Mouse (Mus musculus): Measurements from ENCODE around the gene Vav3. TPM values are rescaled to one million over a fixed set of nuclear protein-coding genes. Genes with fewer than 3 reads are reported as not detected.
A peak's percentile ranks its signal among the peaks of the same experiment; 100 is the strongest.

The Vav3 gene
- polyA plus RNA-seq, 1 experiment from 2014 or later: 18.9 TPM

- no peak overlapping the region for H3K4me2 ChIP-seq (ENCODE audit: low read depth, low read length)
- no peak overlapping the region for H3K27ac ChIP-seq (ENCODE audit: low read length)
- no peaks in the 10 kb centered on the region for H3K36me3 ChIP-seq (ENCODE audit: control insufficient read depth, insufficient read depth, low read length)
- no peak overlapping the region for H3K4me3 ChIP-seq (ENCODE audit: low read length)
- WGBS: 66% methylated on average over 2 of the region's 2 CpGs
- ATAC-seq: no peak
- no peaks in the 10 kb centered on the region for H3K27me3 ChIP-seq (replicated peaks; ENCODE audit: control insufficient read depth, insufficient read depth, low read length)
- no peaks in the 10 kb centered on the region for H3K9me3 ChIP-seq (ENCODE audit: control insufficient read depth, low read length)
- H3K4me1 ChIP-seq (ENCODE audit: control insufficient read depth, insufficient read depth, low read length): no peaks in the 10 kb centered on the region
- H3K9ac ChIP-seq (ENCODE audit: low read depth, low read length): no peak overlapping the region
These were observed 111.5 kb downstream of the Vav3 start for GRCm38 (mm10) chr3:109451966-109452365.

- Histone ChIP-seq H3K4me2 (ENCODE audit: low read depth, low read length) (no peak overlapping the region), H3K9me3 (ENCODE audit: control insufficient read depth, low read length) (no peaks in the 10 kb centered on the region), H3K36me3 (ENCODE audit: control insufficient read depth, insufficient read depth, low read length) (no peaks in the 10 kb centered on the region), H3K27ac (ENCODE audit: low read length) (no peak overlapping the region), H3K27me3 (replicated peaks; ENCODE audit: control insufficient read depth, insufficient read depth, low read length) (no peaks in the 10 kb centered on the region), H3K4me3 (ENCODE audit: low read length) (no peak overlapping the region), H3K9ac (ENCODE audit: low read depth, low read length) (no peak overlapping the region), H3K4me1 (ENCODE audit: control insufficient read depth, insufficient read depth, low read length) (no peaks in the 10 kb centered on the region)
- ATAC-seq: no peak
- WGBS: 26% methylated on average over 1 of the region's 1 CpGs
These were observed 114.2 kb downstream of the Vav3 start for GRCm38 (mm10) chr3:109454633-109455032.

DNA sequence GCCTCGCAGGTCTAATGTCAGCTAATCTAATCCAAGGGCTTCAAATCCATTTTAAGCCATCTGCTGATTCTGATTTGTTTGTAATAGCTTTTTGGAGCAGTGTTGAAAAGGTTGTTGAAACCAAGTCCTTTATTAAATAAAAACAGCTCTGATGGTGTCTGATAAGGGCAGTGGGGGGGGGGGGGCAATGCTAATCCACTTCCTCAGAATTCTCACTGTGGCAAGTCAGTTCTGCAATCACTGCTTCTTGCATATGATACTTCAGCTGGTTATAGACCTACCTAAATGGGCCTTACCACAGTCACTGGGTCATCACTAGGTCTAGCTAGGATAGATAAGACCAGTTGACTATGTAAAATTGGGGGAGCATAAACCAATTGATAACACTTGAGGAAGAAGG, 115.9 kb downstream of the Vav3 start:
- WGBS: 90% methylated on average over 1 of the region's 1 CpGs
- Histone ChIP-seq H3K27me3 (replicated peaks; ENCODE audit: control insufficient read depth, insufficient read depth, low read length) (no peaks in the 10 kb centered on the region), H3K36me3 (ENCODE audit: control insufficient read depth, insufficient read depth, low read length) (no peaks in the 10 kb centered on the region), H3K9ac (ENCODE audit: low read depth, low read length) (no peak overlapping the region), H3K4me3 (ENCODE audit: low read length) (no peak overlapping the region), H3K4me2 (ENCODE audit: low read depth, low read length) (no peak overlapping the region), H3K27ac (ENCODE audit: low read length) (no peak overlapping the region), H3K4me1 (ENCODE audit: control insufficient read depth, insufficient read depth, low read length) (no peaks in the 10 kb centered on the region), H3K9me3 (ENCODE audit: control insufficient read depth, low read length) (no peaks in the 10 kb centered on the region)
- ATAC-seq: no peak

- no peak overlapping the region for H3K9ac ChIP-seq (ENCODE audit: low read depth, low read length)
- no peak overlapping the region for H3K4me3 ChIP-seq (ENCODE audit: low read length)
- H3K9me3 ChIP-seq (ENCODE audit: control insufficient read depth, low read length): no peaks in the 10 kb centered on the region
- no peak overlapping the region for H3K4me2 ChIP-seq (ENCODE audit: low read depth, low read length)
- no peaks in the 10 kb centered on the region for H3K36me3 ChIP-seq (ENCODE audit: control insufficient read depth, insufficient read depth, low read length)
- 0 out of 2 replicates have a peak, but pooled peaks cover 3% of the 10 kb centered on the region for H3K4me1 ChIP-seq (ENCODE audit: control insufficient read depth, insufficient read depth, low read length)
- no peak overlapping the region for H3K27ac ChIP-seq (ENCODE audit: low read length)
- H3K27me3 ChIP-seq (replicated peaks; ENCODE audit: control insufficient read depth, insufficient read depth, low read length): no peaks in the 10 kb centered on the region
- ATAC-seq: no peak
- 85% methylated on average over 6 of the region's 6 CpGs for WGBS
These were observed 123.2 kb downstream of the Vav3 start for GRCm38 (mm10) chr3:109463684-109464083.

GRCm38 (mm10) chr3:109464600-109464999, 124.1 kb downstream of the Vav3 start:
- H3K36me3 ChIP-seq (ENCODE audit: control insufficient read depth, insufficient read depth, low read length): no peaks in the 10 kb centered on the region
- H3K27ac ChIP-seq (ENCODE audit: low read length): no peak overlapping the region
- 73% methylated on average over 8 of the region's 8 CpGs for WGBS
- no peak for ATAC-seq
- no peak overlapping the region for H3K9ac ChIP-seq (ENCODE audit: low read depth, low read length)
- no peaks in the 10 kb centered on the region for H3K27me3 ChIP-seq (replicated peaks; ENCODE audit: control insufficient read depth, insufficient read depth, low read length)
- H3K4me2 ChIP-seq (ENCODE audit: low read depth, low read length): no peak overlapping the region
- 0 out of 2 replicates have a peak, but pooled peaks cover 5% of the 10 kb centered on the region for H3K4me1 ChIP-seq (ENCODE audit: control insufficient read depth, insufficient read depth, low read length)
- H3K9me3 ChIP-seq (ENCODE audit: control insufficient read depth, low read length): no peaks in the 10 kb centered on the region
- no peak overlapping the region for H3K4me3 ChIP-seq (ENCODE audit: low read length)

DNA sequence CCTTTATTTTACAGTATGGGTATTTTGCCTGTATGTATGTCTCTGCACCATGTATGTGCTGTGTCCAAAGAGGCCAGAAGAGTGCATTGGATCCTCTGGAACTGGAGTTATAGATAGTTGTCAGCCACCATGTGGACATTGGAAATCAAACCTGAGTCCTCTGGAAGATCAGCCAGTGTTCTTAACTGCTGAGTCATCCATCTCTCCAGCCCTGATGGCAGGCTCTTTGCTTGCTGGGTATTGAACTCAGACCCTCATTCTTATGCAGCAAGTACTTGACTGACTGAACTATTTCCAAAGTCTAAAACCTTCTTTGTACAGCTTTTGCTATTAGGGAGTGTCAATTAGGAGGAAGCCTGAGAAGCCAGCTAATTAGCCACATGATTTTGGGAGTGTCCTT, 126.1 kb downstream of the Vav3 start:
- no peak for ATAC-seq
- Histone ChIP-seq H3K36me3 (ENCODE audit: control insufficient read depth, insufficient read depth, low read length) (no peaks in the 10 kb centered on the region), H3K27ac (ENCODE audit: low read length) (no peak overlapping the region), H3K9ac (ENCODE audit: low read depth, low read length) (no peak overlapping the region), H3K4me1 (ENCODE audit: control insufficient read depth, insufficient read depth, low read length) (0 out of 2 replicates have a peak, but pooled peaks cover 7% of the 10 kb centered on the region), H3K9me3 (ENCODE audit: control insufficient read depth, low read length) (no peaks in the 10 kb centered on the region), H3K4me2 (ENCODE audit: low read depth, low read length) (no peak overlapping the region), H3K27me3 (replicated peaks; ENCODE audit: control insufficient read depth, insufficient read depth, low read length) (no peaks in the 10 kb centered on the region), H3K4me3 (ENCODE audit: low read length) (no peak overlapping the region)

DNA sequence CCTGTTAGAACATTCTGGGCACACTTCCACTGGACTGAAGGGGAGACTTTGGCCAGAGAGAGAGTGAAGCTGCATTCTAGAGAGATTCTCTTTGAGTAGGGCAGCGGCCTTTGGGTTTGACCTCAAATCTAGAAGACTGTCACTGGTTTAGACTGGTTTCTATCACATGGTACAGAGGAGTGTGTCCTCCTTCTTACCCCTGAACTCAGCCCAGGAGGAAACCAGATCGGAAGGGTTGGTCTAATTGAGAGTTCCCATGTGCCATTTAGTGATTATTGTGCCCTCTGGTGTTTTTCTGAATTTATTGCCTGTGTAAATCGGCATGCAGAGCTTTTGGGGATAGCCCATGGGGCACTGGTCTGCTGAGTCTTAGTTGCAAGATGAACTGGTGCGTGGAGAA, 126.8 kb downstream of the Vav3 start:
- Histone ChIP-seq H3K27me3 (replicated peaks; ENCODE audit: control insufficient read depth, insufficient read depth, low read length) (no peaks in the 10 kb centered on the region), H3K9ac (ENCODE audit: low read depth, low read length) (no peak overlapping the region), H3K4me3 (ENCODE audit: low read length) (no peak overlapping the region), H3K4me2 (ENCODE audit: low read depth, low read length) (no peak overlapping the region), H3K27ac (ENCODE audit: low read length) (no peak overlapping the region), H3K36me3 (ENCODE audit: control insufficient read depth, insufficient read depth, low read length) (no peaks in the 10 kb centered on the region), H3K9me3 (ENCODE audit: control insufficient read depth, low read length) (no peaks in the 10 kb centered on the region), H3K4me1 (ENCODE audit: control insufficient read depth, insufficient read depth, low read length) (0 out of 2 replicates have a peak, but pooled peaks cover 7% of the 10 kb centered on the region)
- 59% methylated on average over 4 of the region's 4 CpGs for WGBS
- ATAC-seq: no peak

DNA sequence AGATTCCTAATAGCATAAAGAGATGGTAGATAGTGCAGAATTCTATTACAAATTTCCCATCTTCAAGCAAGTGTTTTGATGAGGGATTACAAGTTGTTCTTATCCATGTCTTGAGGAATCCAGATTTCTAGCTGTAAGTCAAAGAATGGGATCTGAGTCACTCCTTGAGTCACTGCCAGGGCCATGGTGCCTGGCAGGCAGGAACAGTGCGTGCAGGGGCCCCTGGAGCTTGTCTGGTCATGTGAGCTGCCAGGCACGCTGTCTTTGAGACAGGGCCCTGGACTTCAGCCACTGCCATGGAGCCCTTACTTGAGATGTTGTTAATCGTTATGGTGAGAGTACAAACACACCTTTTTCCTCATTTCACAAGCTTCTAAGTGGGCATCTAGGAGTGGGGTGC, 129.0 kb downstream of the Vav3 start:
- 63% methylated on average over 3 of the region's 3 CpGs for WGBS
- Histone ChIP-seq H3K9me3 (ENCODE audit: control insufficient read depth, low read length) (no peaks in the 10 kb centered on the region), H3K4me2 (ENCODE audit: low read depth, low read length) (no peak overlapping the region), H3K9ac (ENCODE audit: low read depth, low read length) (no peak overlapping the region), H3K4me1 (ENCODE audit: control insufficient read depth, insufficient read depth, low read length) (0 out of 2 replicates have a peak, but pooled peaks cover 7% of the 10 kb centered on the region), H3K36me3 (ENCODE audit: control insufficient read depth, insufficient read depth, low read length) (no peaks in the 10 kb centered on the region), H3K27ac (ENCODE audit: low read length) (no peak overlapping the region), H3K4me3 (ENCODE audit: low read length) (no peak overlapping the region), H3K27me3 (replicated peaks; ENCODE audit: control insufficient read depth, insufficient read depth, low read length) (no peaks in the 10 kb centered on the region)
- peak; percentile 67 for ATAC-seq

- H3K4me1 ChIP-seq (ENCODE audit: control insufficient read depth, insufficient read depth, low read length): 0 out of 2 replicates have a peak, but pooled peaks cover 7% of the 10 kb centered on the region
- 30% methylated on average over 1 of the region's 1 CpGs for WGBS
- H3K36me3 ChIP-seq (ENCODE audit: control insufficient read depth, insufficient read depth, low read length): no peaks in the 10 kb centered on the region
These were observed 130.3 kb downstream of the Vav3 start for GRCm38 (mm10) chr3:109470651-109471255.

DNA sequence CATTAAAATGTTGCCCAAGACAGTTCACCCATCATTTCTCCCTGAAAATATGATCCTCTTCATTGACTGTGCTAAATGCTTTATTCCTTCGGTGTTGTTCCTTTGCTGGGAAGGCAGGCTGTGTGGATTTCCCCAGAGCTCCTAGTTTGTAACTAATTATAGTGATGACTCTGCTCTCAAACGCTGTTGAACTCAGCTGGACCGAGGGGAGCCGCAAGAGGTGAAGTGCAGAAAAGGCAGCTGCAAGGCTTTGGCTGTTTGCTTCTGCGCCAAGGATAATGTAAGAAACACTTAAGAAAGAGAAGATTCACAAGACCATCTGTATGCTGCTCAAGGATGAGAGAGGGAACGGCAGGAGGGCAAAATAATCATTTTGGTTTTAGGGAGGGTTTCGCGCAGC, 136.1 kb downstream of the Vav3 start:
- ATAC-seq: no peak
- H3K9me3 ChIP-seq (ENCODE audit: control insufficient read depth, low read length): no peaks in the 10 kb centered on the region
- no peak overlapping the region for H3K4me2 ChIP-seq (ENCODE audit: low read depth, low read length)
- no peaks in the 10 kb centered on the region for H3K36me3 ChIP-seq (ENCODE audit: control insufficient read depth, insufficient read depth, low read length)
- no peaks in the 10 kb centered on the region for H3K27me3 ChIP-seq (replicated peaks; ENCODE audit: control insufficient read depth, insufficient read depth, low read length)
- H3K27ac ChIP-seq (ENCODE audit: low read length): no peak overlapping the region
- WGBS: 55% methylated on average over 8 of the region's 8 CpGs
- H3K4me1 ChIP-seq (ENCODE audit: control insufficient read depth, insufficient read depth, low read length): no peaks in the 10 kb centered on the region; the same call in 1 of the 2 replicates
- no peak overlapping the region for H3K9ac ChIP-seq (ENCODE audit: low read depth, low read length)
- H3K4me3 ChIP-seq (ENCODE audit: low read length): no peak overlapping the region

More at GRCm38 (mm10) chr3:109470651-109471255, 130.3 kb downstream of the Vav3 start:
- ATAC-seq: peak; percentile 77
- H3K9ac ChIP-seq (ENCODE audit: low read depth, low read length): no peak overlapping the region
- H3K4me3 ChIP-seq (ENCODE audit: low read length): no peak overlapping the region
- H3K27me3 ChIP-seq (replicated peaks; ENCODE audit: control insufficient read depth, insufficient read depth, low read length): no peaks in the 10 kb centered on the region
- H3K4me2 ChIP-seq (ENCODE audit: low read depth, low read length): no peak overlapping the region
- no peak overlapping the region for H3K27ac ChIP-seq (ENCODE audit: low read length)
- no peaks in the 10 kb centered on the region for H3K9me3 ChIP-seq (ENCODE audit: control insufficient read depth, low read length)
